Mouse (Mus musculus) ovary, adult 18-20 months (tissue): Measurements from ENCODE around the gene Serpina3i.

Experiments
- DNase-seq: peaks from one replicate; pipeline ENCODE4 v3.0.0; 2022; ENCODE audit warnings: low spot score, mixed read lengths

The Serpina3i gene

GRCm38 (mm10) chr12:104293963-104294362 is 31.0 kb downstream of the Serpina3i start:
- no peak for DNase-seq

- DNase-seq, result no peak
These were observed 35.1 kb downstream of the Serpina3i start for GRCm38 (mm10) chr12:104298049-104298448.

GRCm38 (mm10) chr12:104305991-104306390 is 43.1 kb downstream of the Serpina3i start:
- no peak for DNase-seq

GRCm38 (mm10) chr12:104314253-104314652 is 51.3 kb downstream of the Serpina3i start, which contains the start of gene Serpina3j:
TSS of gene Serpina3j (plus strand) at chr12:104314553.
- DNase-seq, result no peak
